20 mouse cellular contexts compared by ENCODE assay signal in genomic region chr7:136670675-136671074, GRCm38 (mm10).
DNase-seq lines count a peak whose midpoint lies in the region; ATAC-seq and TF ChIP-seq lines count a peak whose summit lies in the region.
"Had no signal": no experiment of that assay in that cellular context is flagged by ENCODE, and none has a peak within 500 bp of the region (broad histone marks: within the 10 kb centered on the region; RNA-seq: fewer than 3 reads in every experiment).

No protein-coding gene starts in this region.

- H3K4me2 ChIP-seq in midbrain, postnatal 0 days (ENCODE audit: low read depth, low read length, poor library complexity, severe bottlenecking): no peak overlapping the region
- H3K4me2 ChIP-seq in midbrain, embryonic 11.5 days: no peak overlapping the region
- H3K4me2 ChIP-seq: embryonic facial prominence, embryonic 12.5 days; forebrain, embryonic 13.5 days; forebrain, embryonic 15.5 days had no signal

- H3K4me3 ChIP-seq in heart, adult 2 months: no peak overlapping the region
- no peak overlapping the region for H3K4me3 ChIP-seq in midbrain, postnatal 0 days (ENCODE audit: low read depth, low read length)
- H3K4me3 ChIP-seq in midbrain, embryonic 11.5 days (ENCODE audit: low read depth, low read length): no peak overlapping the region
- H3K4me3 ChIP-seq: embryonic facial prominence, embryonic 10.5 days; embryonic facial prominence, embryonic 12.5 days; forebrain, embryonic 13.5 days; forebrain, embryonic 15.5 days had no signal

- no peak for ATAC-seq in midbrain, postnatal 0 days (ENCODE audit: low FRiP score)
- no peak for ATAC-seq in midbrain, embryonic 11.5 days (ENCODE audit: low FRiP score)
- ATAC-seq: CD4-positive, CD25-positive, alpha-beta regulatory T cell, adult 4 months; forebrain, embryonic 13.5 days; forebrain, embryonic 15.5 days had no signal

- no peak for TF ChIP-seq POLR2A in heart, adult 2 months (IDR thresholded peaks at IDR 0.05; ENCODE audit: insufficient read depth, low read depth, low read length)

- H3K9ac ChIP-seq in heart, adult 2 months (ENCODE audit: low read depth, low read length): no peak overlapping the region
- H3K9ac ChIP-seq in midbrain, postnatal 0 days (replicated peaks; ENCODE audit: low read length, poor library complexity, severe bottlenecking): no peak overlapping the region
- no peak overlapping the region for H3K9ac ChIP-seq in midbrain, embryonic 11.5 days (ENCODE audit: low read length)
- H3K9ac ChIP-seq: embryonic facial prominence, embryonic 12.5 days; forebrain, embryonic 13.5 days; forebrain, embryonic 15.5 days had no signal

- TF ChIP-seq EP300 in heart, adult 2 months (IDR thresholded peaks at IDR 0.05; ENCODE audit: insufficient read depth, low read depth, low read length): no peak

- intact Hi-C loops in heart, adult 2 months (cut with DNase I): no loop called here

- H3K79me2 ChIP-seq in heart, adult 2 months (replicated peaks; ENCODE audit: control insufficient read depth, insufficient read depth, low read length): no peaks in the 10 kb centered on the region

- WGBS in heart, adult 2 months: 79% methylated on average over 7 of the region's 7 CpGs
- 78% methylated on average over 7 of the region's 7 CpGs for WGBS in midbrain, postnatal 0 days
- 69% methylated on average over 7 of the region's 7 CpGs for WGBS in midbrain, embryonic 11.5 days

- H3K9me3 ChIP-seq in midbrain, postnatal 0 days (ENCODE audit: low read length): no peaks in the 10 kb centered on the region
- H3K9me3 ChIP-seq in midbrain, embryonic 11.5 days (ENCODE audit: control insufficient read depth, low read length): no peaks in the 10 kb centered on the region
- H3K9me3 ChIP-seq: embryonic facial prominence, embryonic 10.5 days; embryonic facial prominence, embryonic 12.5 days; forebrain, embryonic 13.5 days; forebrain, embryonic 15.5 days had no signal

- no peak for TF ChIP-seq CTCF in heart, adult 2 months (IDR thresholded peaks at IDR 0.05)
- peak; percentile 18 for TF ChIP-seq CTCF in midbrain, postnatal 0 days (IDR thresholded peaks at IDR 0.05)

- H3K27me3 ChIP-seq in heart, adult 2 months (ENCODE audit: control insufficient read depth, insufficient read depth, low read length): no peaks in the 10 kb centered on the region
- H3K27me3 ChIP-seq in midbrain, postnatal 0 days (ENCODE audit: insufficient read depth, low read length): no peaks in the 10 kb centered on the region
- H3K27me3 ChIP-seq in midbrain, embryonic 11.5 days (ENCODE audit: control insufficient read depth, insufficient read depth, low read length): peaks cover 28% of the 10 kb centered on the region

- no peaks in the 10 kb centered on the region for H3K36me3 ChIP-seq in heart, adult 2 months (ENCODE audit: control insufficient read depth, insufficient read depth, low read length)
- H3K36me3 ChIP-seq in midbrain, postnatal 0 days (ENCODE audit: insufficient read depth, low read length): no peaks in the 10 kb centered on the region
- no peaks in the 10 kb centered on the region for H3K36me3 ChIP-seq in midbrain, embryonic 11.5 days (ENCODE audit: control insufficient read depth, insufficient read depth, low read length)
- H3K36me3 ChIP-seq: embryonic facial prominence, embryonic 10.5 days; embryonic facial prominence, embryonic 12.5 days; forebrain, embryonic 15.5 days had no signal

- H3K27ac ChIP-seq in heart, adult 2 months: no peak overlapping the region
- no peak overlapping the region for H3K27ac ChIP-seq in midbrain, postnatal 0 days (ENCODE audit: low read depth, low read length)
- no peak overlapping the region for H3K27ac ChIP-seq in midbrain, embryonic 11.5 days (ENCODE audit: low read depth, low read length)
- H3K27ac ChIP-seq: embryonic facial prominence, embryonic 10.5 days; embryonic facial prominence, embryonic 12.5 days; forebrain, embryonic 13.5 days; forebrain, embryonic 15.5 days had no signal

- no peaks in the 10 kb centered on the region; the same call in 1 of the 2 replicates for H3K4me1 ChIP-seq in heart, adult 2 months (ENCODE audit: control insufficient read depth, insufficient read depth, low read length)
- H3K4me1 ChIP-seq in midbrain, postnatal 0 days (ENCODE audit: insufficient read depth, low read length): no peaks in the 10 kb centered on the region
- peaks cover 3% of the 10 kb centered on the region; the same call in 1 of the 2 replicates for H3K4me1 ChIP-seq in midbrain, embryonic 11.5 days (ENCODE audit: control insufficient read depth, insufficient read depth, low read length)
- H3K4me1 ChIP-seq: embryonic facial prominence, embryonic 12.5 days; forebrain, embryonic 15.5 days had no signal

- peak; percentile 79 for DNase-seq in heart, adult 11 months
- DNase-seq in heart, adult 2 months: no peak
- DNase-seq in midbrain, postnatal 0 days (ENCODE audit: low spot score): no peak
- no peak for DNase-seq in midbrain, embryonic 11.5 days (ENCODE audit: low spot score, missing footprints)
- DNase-seq in ZHBTc4 (ENCODE audit: low read depth, low spot score): peak; percentile 21
- DNase-seq in urinary bladder, postnatal 4 days (ENCODE audit: low spot score in 2 of 2): no peak
- DNase-seq: adrenal gland, adult 2 months; adrenal gland, postnatal 10 days; adrenal gland, postnatal 25 days; B cell, adult 2 months; cerebellum, adult 11 months; cerebellum, adult 2 months; cerebellum, adult 9-10 months; cerebellum, postnatal 10 days; cerebellum, postnatal 25 days had no signal

Comparison
In these comparisons a context has a peak if more than half of its experiments do, and no peak if none do; other contexts are left out.
1. DNase-seq: peak in heart, adult 11 months (single experiment) and ZHBTc4 (single experiment); none in heart, adult 2 months (0 of 2), midbrain, postnatal 0 days (single experiment), midbrain, embryonic 11.5 days (single experiment) and urinary bladder, postnatal 4 days (0 of 2).